9 mouse cellular contexts compared by ENCODE assay signal in genomic region chr2:31337706-31338330, GRCm38 (mm10). TPM values are rescaled to one million over a fixed set of nuclear protein-coding genes. Genes with fewer than 3 reads are reported as not detected.
A peak's percentile ranks its signal among the peaks of the same experiment; 100 is the strongest.
DNase-seq lines count a peak whose midpoint lies in the region; ATAC-seq and TF ChIP-seq lines count a peak whose summit lies in the region.
"Had no signal": no experiment of that assay in that cellular context is flagged by ENCODE, and none has a peak within 500 bp of the region (broad histone marks: within the 10 kb centered on the region; RNA-seq: fewer than 3 reads in every experiment).

No protein-coding gene starts in this region.

- TF ChIP-seq CTCF in intestine, postnatal 0 days (IDR thresholded peaks at IDR 0.05; ENCODE audit: low read depth) = no peak

- DNase-seq in forebrain, embryonic 10.5 days (ENCODE audit: extremely low spot score, low spot score) = no peak
- peak; percentile 16 for DNase-seq in neural tube, embryonic 10.5 days (ENCODE audit: extremely low spot score, low spot score)
- DNase-seq in embryo, embryonic 10.5 days (ENCODE audit: low spot score) = no peak

- H3K27me3 ChIP-seq in forebrain, embryonic 13.5 days = no peaks in the 10 kb centered on the region
- no peaks in the 10 kb centered on the region; the same call in 1 of the 2 replicates for H3K27me3 ChIP-seq in forebrain, embryonic 10.5 days (ENCODE audit: poor library complexity, severe bottlenecking)
- no peaks in the 10 kb centered on the region for H3K27me3 ChIP-seq in neural tube, embryonic 15.5 days (replicated peaks)
- no peaks in the 10 kb centered on the region for H3K27me3 ChIP-seq in intestine, postnatal 0 days (replicated peaks; ENCODE audit: control insufficient read depth, insufficient read depth, low read length)
- H3K27me3 ChIP-seq in stomach, embryonic 15.5 days (replicated peaks) = no peaks in the 10 kb centered on the region
- no peaks in the 10 kb centered on the region for H3K27me3 ChIP-seq in midbrain, embryonic 13.5 days
- H3K27me3 ChIP-seq: embryonic facial prominence, embryonic 15.5 days had no signal

- H3K4me1 ChIP-seq in forebrain, embryonic 13.5 days = peaks cover 12% of the 10 kb centered on the region
- peaks cover 23% of the 10 kb centered on the region for H3K4me1 ChIP-seq in forebrain, embryonic 10.5 days
- peaks cover 7% of the 10 kb centered on the region; the same call in 1 of the 2 replicates for H3K4me1 ChIP-seq in neural tube, embryonic 15.5 days
- no peaks in the 10 kb centered on the region for H3K4me1 ChIP-seq in intestine, postnatal 0 days (replicated peaks; ENCODE audit: control insufficient read depth, insufficient read depth, low read length)
- peaks cover 17% of the 10 kb centered on the region for H3K4me1 ChIP-seq in stomach, embryonic 15.5 days
- H3K4me1 ChIP-seq in midbrain, embryonic 13.5 days (replicated peaks) = 0 out of 2 replicates have a peak, but pooled peaks cover 4% of the 10 kb centered on the region

- WGBS in forebrain, embryonic 13.5 days = 64% methylated on average over 12 of the region's 12 CpGs
- WGBS in forebrain, embryonic 10.5 days = 70% methylated on average over 12 of the region's 12 CpGs
- WGBS in neural tube, embryonic 15.5 days = 49% methylated on average over 12 of the region's 12 CpGs
- 42% methylated on average over 12 of the region's 12 CpGs for WGBS in intestine, postnatal 0 days
- WGBS in stomach, embryonic 15.5 days = 24% methylated on average over 12 of the region's 12 CpGs
- 55% methylated on average over 12 of the region's 12 CpGs for WGBS in midbrain, embryonic 13.5 days

- no peak overlapping the region for H3K9ac ChIP-seq in forebrain, embryonic 13.5 days
- no peak overlapping the region for H3K9ac ChIP-seq in neural tube, embryonic 15.5 days (replicated peaks)
- H3K9ac ChIP-seq in intestine, postnatal 0 days (ENCODE audit: low read depth, low read length) = no peak overlapping the region
- H3K9ac ChIP-seq in stomach, embryonic 15.5 days = no peak overlapping the region
- H3K9ac ChIP-seq in midbrain, embryonic 13.5 days (replicated peaks) = no peak overlapping the region
- H3K9ac ChIP-seq: embryonic facial prominence, embryonic 15.5 days had no signal

- H3K4me3 ChIP-seq in forebrain, embryonic 13.5 days = no peak overlapping the region
- no peak overlapping the region for H3K4me3 ChIP-seq in forebrain, embryonic 10.5 days
- no peak overlapping the region for H3K4me3 ChIP-seq in neural tube, embryonic 15.5 days (replicated peaks)
- no peak overlapping the region for H3K4me3 ChIP-seq in intestine, postnatal 0 days (ENCODE audit: low read depth, low read length)
- no peak overlapping the region for H3K4me3 ChIP-seq in stomach, embryonic 15.5 days (replicated peaks)
- no peak overlapping the region for H3K4me3 ChIP-seq in midbrain, embryonic 13.5 days (replicated peaks)
- H3K4me3 ChIP-seq: embryonic facial prominence, embryonic 15.5 days had no signal

- no peaks in the 10 kb centered on the region for H3K36me3 ChIP-seq in forebrain, embryonic 13.5 days (ENCODE audit: poor library complexity, severe bottlenecking)
- H3K36me3 ChIP-seq in forebrain, embryonic 10.5 days (replicated peaks) = no peaks in the 10 kb centered on the region
- no peaks in the 10 kb centered on the region for H3K36me3 ChIP-seq in neural tube, embryonic 15.5 days
- H3K36me3 ChIP-seq in intestine, postnatal 0 days (ENCODE audit: control insufficient read depth, insufficient read depth) = no peaks in the 10 kb centered on the region
- H3K36me3 ChIP-seq in stomach, embryonic 15.5 days = no peaks in the 10 kb centered on the region
- no peaks in the 10 kb centered on the region for H3K36me3 ChIP-seq in midbrain, embryonic 13.5 days
- H3K36me3 ChIP-seq: embryonic facial prominence, embryonic 15.5 days had no signal

- H3K4me2 ChIP-seq in forebrain, embryonic 13.5 days = no peak overlapping the region
- no peak overlapping the region for H3K4me2 ChIP-seq in neural tube, embryonic 15.5 days
- peak overlapping the region; percentile 27 for H3K4me2 ChIP-seq in intestine, postnatal 0 days (replicated peaks; ENCODE audit: low read depth)
- H3K4me2 ChIP-seq in stomach, embryonic 15.5 days = peak overlapping the region; percentile 9; the same call in 1 of the 2 replicates
- H3K4me2 ChIP-seq in midbrain, embryonic 13.5 days (replicated peaks) = no peak overlapping the region
- H3K4me2 ChIP-seq: embryonic facial prominence, embryonic 15.5 days had no signal

- ATAC-seq in forebrain, embryonic 13.5 days = peak; percentile 59; the same call in 1 of the 2 replicates
- no peak for ATAC-seq in neural tube, embryonic 15.5 days (ENCODE audit: low FRiP score)
- ATAC-seq in intestine, postnatal 0 days = no peak
- peak; percentile 57; the same call in 1 of the 2 replicates for ATAC-seq in stomach, embryonic 15.5 days (ENCODE audit: insufficient read depth, low FRiP score, low read depth)
- no peak for ATAC-seq in midbrain, embryonic 13.5 days

- no peaks in the 10 kb centered on the region for H3K9me3 ChIP-seq in forebrain, embryonic 13.5 days (replicated peaks)
- no peaks in the 10 kb centered on the region for H3K9me3 ChIP-seq in forebrain, embryonic 10.5 days
- H3K9me3 ChIP-seq in neural tube, embryonic 15.5 days (replicated peaks) = no peaks in the 10 kb centered on the region
- no peaks in the 10 kb centered on the region for H3K9me3 ChIP-seq in intestine, postnatal 0 days (ENCODE audit: control insufficient read depth)
- no peaks in the 10 kb centered on the region for H3K9me3 ChIP-seq in stomach, embryonic 15.5 days
- H3K9me3 ChIP-seq in midbrain, embryonic 13.5 days = no peaks in the 10 kb centered on the region
- H3K9me3 ChIP-seq: embryonic facial prominence, embryonic 15.5 days had no signal

- no peak overlapping the region for H3K27ac ChIP-seq in forebrain, embryonic 13.5 days
- no peak overlapping the region for H3K27ac ChIP-seq in forebrain, embryonic 10.5 days
- no peak overlapping the region for H3K27ac ChIP-seq in neural tube, embryonic 15.5 days (replicated peaks)
- peak overlapping the region; percentile 54 for H3K27ac ChIP-seq in intestine, postnatal 0 days (ENCODE audit: low read depth, low read length)
- H3K27ac ChIP-seq in stomach, embryonic 15.5 days = peak overlapping the region; percentile 81
- no peak overlapping the region for H3K27ac ChIP-seq in midbrain, embryonic 13.5 days
- H3K27ac ChIP-seq: embryonic facial prominence, embryonic 15.5 days had no signal

RNA-seq across cellular contexts. Expression of gene Hmcn2, which starts 23.6 kb away (rescaled TPM):
- 0.06 and 0.16 TPM in 2 replicates for polyA plus RNA-seq in forebrain, embryonic 13.5 days (2015; fragmentation: Nextera tagmentation; extraction: Ambion mirVana)
- polyA plus RNA-seq in forebrain, embryonic 10.5 days (2016; fragmentation: Nextera tagmentation; extraction: Ambion mirVana) = 0.22 TPM in 1 of 2 replicates, not detected in the other
- polyA plus RNA-seq in neural tube, embryonic 15.5 days (2015; fragmentation: Nextera tagmentation; extraction: Ambion mirVana) = 0.44 and 0.51 TPM in 2 replicates
- 5.5 and 8.1 TPM in 2 replicates for polyA plus RNA-seq in intestine, postnatal 0 days (2015; fragmentation: Nextera tagmentation; extraction: Ambion mirVana)
- 3.4 and 4.1 TPM in 2 replicates for polyA plus RNA-seq in stomach, embryonic 15.5 days (2015; fragmentation: Nextera tagmentation; extraction: Ambion mirVana)
- 0.05 and 0.15 TPM in 2 replicates for polyA plus RNA-seq in midbrain, embryonic 13.5 days (2015; fragmentation: Nextera tagmentation; extraction: Ambion mirVana)

Comparison
In these comparisons a context has a peak if more than half of its experiments do, and no peak if none do; other contexts are left out.
1. ATAC-seq: peak in forebrain, embryonic 13.5 days (single experiment) and stomach, embryonic 15.5 days (single experiment); none in neural tube, embryonic 15.5 days (single experiment), intestine, postnatal 0 days (single experiment) and midbrain, embryonic 13.5 days (single experiment).
2. H3K27ac ChIP-seq: peak in intestine, postnatal 0 days (single experiment) and stomach, embryonic 15.5 days (single experiment); none in forebrain, embryonic 13.5 days (single experiment), forebrain, embryonic 10.5 days (single experiment), neural tube, embryonic 15.5 days (single experiment) and midbrain, embryonic 13.5 days (single experiment).
3. H3K4me2 ChIP-seq: peak in intestine, postnatal 0 days (single experiment) and stomach, embryonic 15.5 days (single experiment); none in forebrain, embryonic 13.5 days (single experiment), neural tube, embryonic 15.5 days (single experiment) and midbrain, embryonic 13.5 days (single experiment).